Mouse (Mus musculus) megakaryocyte, adult 5-6 weeks (primary cell): ENCODE measurements at regions not wholly inside any gene's neighbourhood (a gene's known extent, or its start where the extent isn't known, plus 50 kb on each side); places are given as distances from the start of the nearest gene placed in this dataset.
A peak's percentile ranks its signal among the peaks of the same experiment; 100 is the strongest.

Experiments
- ATAC-seq: 2 replicates; pipeline ENCODE4 v1.8.0; 2016; ENCODE audit warnings: mild to moderate bottlenecking, inconsistent platforms; ENCODE audit not compliant: poor library complexity, severe bottlenecking

- no peak for ATAC-seq
Measured at GRCm38 (mm10) chr3:37846191-37847003, 122.1 kb upstream of the Gm5148 start.

GRCm38 (mm10) chr3:37845313-37846023, 121.2 kb upstream of the Gm5148 start:
- ATAC-seq: no peak

- ATAC-seq: no peak
Measured at GRCm38 (mm10) chr3:37844731-37845312, 120.5 kb upstream of the Gm5148 start.

- ATAC-seq: no peak
Measured at GRCm38 (mm10) chr3:37842289-37842688, 118.0 kb upstream of the Gm5148 start.

GRCm38 (mm10) chr3:37838896-37839295, 114.6 kb upstream of the Gm5148 start:
- ATAC-seq: no peak

GRCm38 (mm10) chr3:37836749-37837148, 112.5 kb upstream of the Gm5148 start:
- ATAC-seq: no peak

GRCm38 (mm10) chr3:37835687-37836086, 111.4 kb upstream of the Gm5148 start:
- no peak for ATAC-seq

- ATAC-seq: no peak
Measured at GRCm38 (mm10) chr3:37835135-37835534, 110.8 kb upstream of the Gm5148 start.

GRCm38 (mm10) chr3:37834626-37835025, 110.3 kb upstream of the Gm5148 start:
- ATAC-seq: no peak

GRCm38 (mm10) chr3:37833387-37833786, 109.1 kb upstream of the Gm5148 start:
- no peak for ATAC-seq

- no peak for ATAC-seq
Measured at GRCm38 (mm10) chr3:37827546-37827945, 103.3 kb upstream of the Gm5148 start.

- no peak for ATAC-seq
Measured at GRCm38 (mm10) chr3:37825602-37826001, 101.3 kb upstream of the Gm5148 start.

GRCm38 (mm10) chr3:37824681-37825080, 100.4 kb upstream of the Gm5148 start:
- ATAC-seq: no peak

- ATAC-seq: no peak
Measured at GRCm38 (mm10) chr3:37819503-37819902, 95.2 kb upstream of the Gm5148 start.

GRCm38 (mm10) chr3:37817434-37817805, 93.1 kb upstream of the Gm5148 start:
- no peak for ATAC-seq

- ATAC-seq: no peak
Measured at GRCm38 (mm10) chr3:37816781-37817433, 92.6 kb upstream of the Gm5148 start.

- ATAC-seq: no peak
Measured at GRCm38 (mm10) chr3:37815771-37816170, 91.5 kb upstream of the Gm5148 start.

GRCm38 (mm10) chr3:37812936-37813335, 88.6 kb upstream of the Gm5148 start:
- no peak for ATAC-seq

GRCm38 (mm10) chr3:37811429-37811828, 87.1 kb upstream of the Gm5148 start:
- no peak for ATAC-seq

GRCm38 (mm10) chr3:37810763-37811162, 86.5 kb upstream of the Gm5148 start:
- ATAC-seq: no peak

GRCm38 (mm10) chr3:37805805-37806148, 81.5 kb upstream of the Gm5148 start:
- ATAC-seq: peak; percentile 47
